Mouse (Mus musculus) thymus, postnatal 25 days (tissue): ENCODE results near the gene Ckb.
"Not testable (repeated sequence)": the region's sequence is repeated elsewhere in the genome, so short reads cannot be mapped to it uniquely, and the experiment has no call there.

Experiments used
- DNase-seq: peaks from one replicate; pipeline ENCODE4 v3.0.0; 2022

The Ckb gene

DNA sequence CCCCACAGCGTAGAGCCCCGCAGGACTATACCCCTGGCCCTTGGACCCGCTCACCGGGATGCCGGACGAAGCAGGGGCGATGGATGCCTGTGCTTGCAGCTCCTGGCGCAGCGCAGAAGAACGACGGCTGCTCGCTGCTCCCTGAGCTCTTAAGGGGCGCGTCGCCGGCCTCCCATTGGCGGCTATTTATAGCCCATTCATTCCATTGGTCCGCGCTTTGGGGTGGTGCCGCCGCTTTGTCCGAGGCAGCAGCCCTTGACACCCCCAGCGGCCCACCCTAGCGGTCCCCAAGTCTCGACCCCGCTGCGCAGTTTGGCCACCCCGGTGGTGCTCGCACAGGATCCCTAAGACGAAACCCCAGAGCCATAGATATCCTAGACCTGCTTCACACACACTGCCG lies at the start of gene Ckb:
Ckb (minus strand) TSS at position 163 of the 400 bp plus-strand sequence.
- DNase-seq: peak; percentile 45

DNA sequence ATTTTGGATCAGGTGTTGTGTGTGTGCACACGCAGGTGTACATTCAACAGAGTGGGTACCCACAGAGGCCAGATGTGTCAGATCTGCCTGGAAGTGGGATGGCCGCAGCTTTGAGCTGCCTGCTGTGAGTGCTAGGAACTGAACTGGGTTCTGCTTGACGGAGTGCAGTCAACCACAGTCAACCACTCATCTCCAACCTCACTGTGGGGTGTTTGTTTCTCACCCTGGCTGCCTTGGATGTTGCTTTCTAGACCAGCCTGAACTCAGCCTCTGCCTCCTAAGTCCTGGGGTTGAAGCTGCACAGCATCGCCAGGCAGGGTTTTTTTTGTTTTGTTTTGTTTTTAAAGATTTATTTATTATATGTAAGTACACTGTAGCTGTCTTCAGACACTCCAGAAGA lies 48.1 kb upstream of the Ckb start:
- DNase-seq: no peak

DNA sequence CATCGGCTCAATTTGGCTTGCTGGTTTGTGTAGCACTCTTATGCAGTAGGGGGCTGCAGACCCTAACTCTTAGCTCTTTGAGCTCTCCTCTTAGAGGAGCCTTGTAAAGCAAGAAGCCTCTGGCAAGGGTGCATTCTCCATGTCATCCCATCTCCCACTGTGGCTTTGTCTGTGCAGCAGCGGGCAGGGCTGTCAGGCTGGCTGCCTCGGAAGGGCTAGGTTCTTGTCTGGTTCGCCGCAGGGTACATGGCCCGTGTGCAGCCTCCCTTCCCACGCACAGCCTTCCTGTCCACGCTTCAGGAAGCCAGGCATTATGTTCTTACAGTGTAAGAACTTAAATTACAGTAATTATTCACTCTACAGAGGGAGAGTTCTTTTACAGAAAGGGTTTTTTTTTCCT lies 46.5 kb upstream of the Ckb start:
- no peak for DNase-seq

DNA sequence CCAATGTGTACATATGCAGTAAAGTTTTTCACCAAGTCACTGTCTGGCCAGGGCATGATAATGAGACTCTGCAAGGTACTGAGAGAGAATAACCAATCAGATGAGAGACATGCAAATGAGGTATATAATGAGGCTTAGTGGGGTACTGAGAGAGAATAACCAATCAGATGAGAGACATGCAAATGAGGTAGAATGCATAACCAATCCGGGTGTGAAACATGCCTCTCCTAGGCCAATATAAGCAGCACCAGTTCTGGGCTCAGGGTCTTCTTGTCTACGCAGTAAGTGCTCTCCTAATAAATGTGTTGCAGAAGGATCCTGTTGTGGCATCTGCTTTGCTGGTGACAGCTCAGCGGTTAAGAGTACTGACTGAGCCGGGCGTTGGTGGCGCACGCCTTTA lies 44.4 kb upstream of the Ckb start:
- no peak for DNase-seq

DNA sequence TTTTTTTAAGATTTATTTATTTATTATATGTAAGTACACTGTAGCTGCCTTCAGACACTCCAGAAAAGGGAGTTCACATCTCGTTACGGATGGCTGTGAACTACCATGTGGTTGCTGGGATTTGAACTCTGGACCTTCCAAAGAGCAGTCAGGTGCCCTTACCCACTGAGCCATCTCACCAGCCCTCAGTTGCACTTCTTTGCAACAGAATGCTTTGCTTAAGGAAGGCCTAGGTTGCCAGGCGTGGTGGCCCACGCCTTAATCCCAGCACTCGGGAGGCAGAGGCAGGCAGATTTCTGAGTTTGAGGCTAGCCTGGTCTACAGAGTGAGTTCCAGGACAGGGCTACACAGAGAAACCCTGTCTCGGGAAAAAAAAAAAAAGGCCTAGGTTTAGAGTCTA lies 41.7 kb upstream of the Ckb start:
- not testable (repeated sequence) for DNase-seq

DNA sequence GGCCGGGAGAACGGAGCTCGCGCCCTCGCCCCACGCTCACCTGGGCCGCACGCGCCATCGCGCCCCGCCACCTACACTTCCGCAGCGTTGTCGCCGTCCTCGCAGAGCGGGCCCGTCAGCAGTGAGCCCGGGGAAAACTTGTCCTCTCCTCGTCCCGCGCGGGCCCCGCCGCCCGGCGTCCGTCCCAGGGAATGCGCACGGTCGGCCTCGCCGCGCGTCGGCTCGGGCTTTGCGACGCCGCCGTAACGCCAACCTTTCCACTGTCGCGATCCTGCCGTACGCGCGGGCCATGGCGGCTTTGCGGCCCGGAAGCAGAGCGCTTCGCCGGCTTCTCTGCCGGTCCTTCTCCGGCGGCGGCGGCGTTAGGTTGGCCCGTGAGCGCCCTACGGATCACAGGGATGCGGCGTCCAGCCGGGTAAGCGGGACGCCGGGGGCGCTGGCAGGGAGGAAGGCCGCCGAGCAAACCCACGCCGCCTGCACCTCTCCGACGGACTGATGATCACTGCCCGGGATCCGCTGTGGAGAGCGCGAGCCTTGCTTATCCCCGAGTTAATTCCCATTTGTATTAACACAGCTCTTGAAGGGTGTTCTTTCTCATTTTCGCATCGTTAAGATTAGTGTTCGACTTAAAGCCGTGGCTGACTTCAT lies 41.0 kb upstream of the Ckb start, which contains the start of the genes Bag5 and Apopt1:
Bag5 (minus strand) TSS at position 254 of the 648 bp plus-strand sequence.
Apopt1 (plus strand) TSS at position 258 of the 648 bp plus-strand sequence.
- peak; percentile 94 for DNase-seq

DNA sequence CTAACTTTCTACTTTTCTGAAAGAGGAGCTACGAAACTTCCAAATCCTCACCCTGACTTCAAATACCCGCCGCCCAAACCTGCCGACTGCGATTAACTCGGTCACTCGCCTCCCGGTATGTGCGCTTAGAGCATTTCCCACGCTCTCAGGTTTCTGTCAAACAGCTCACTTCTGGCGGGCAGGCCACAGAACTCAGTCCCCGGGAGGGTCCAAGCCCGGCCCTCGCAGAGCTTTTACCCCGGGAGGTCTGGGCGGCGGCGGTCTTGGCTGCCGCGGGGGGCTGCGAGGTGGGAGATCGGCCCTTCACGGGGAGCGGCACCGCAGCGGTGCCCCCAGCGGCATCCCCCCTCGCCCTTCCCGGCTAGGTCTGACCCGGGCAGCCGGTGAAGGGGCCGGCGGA lies 40.3 kb upstream of the Ckb start:
- DNase-seq: no peak

DNA sequence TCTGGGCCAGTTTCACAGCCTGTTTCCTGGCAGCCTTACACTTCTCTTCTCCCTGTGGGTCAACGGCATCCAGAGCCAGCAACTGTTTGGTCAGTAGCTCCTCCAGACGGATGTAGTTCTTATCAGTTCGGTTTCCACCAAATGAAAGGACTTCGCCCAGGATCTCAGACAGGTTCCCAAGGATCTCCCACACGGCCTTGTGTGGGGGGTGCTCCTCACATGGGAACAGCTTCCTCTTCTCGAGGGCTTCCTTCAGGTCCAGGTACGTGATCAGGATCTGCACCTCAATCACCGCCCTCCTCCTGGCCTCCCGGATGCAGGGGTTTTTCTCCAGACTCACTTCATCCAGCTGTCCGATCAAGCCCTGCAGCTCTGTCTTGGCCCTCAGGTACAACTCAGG lies 38.0 kb upstream of the Ckb start:
- no peak for DNase-seq

DNA sequence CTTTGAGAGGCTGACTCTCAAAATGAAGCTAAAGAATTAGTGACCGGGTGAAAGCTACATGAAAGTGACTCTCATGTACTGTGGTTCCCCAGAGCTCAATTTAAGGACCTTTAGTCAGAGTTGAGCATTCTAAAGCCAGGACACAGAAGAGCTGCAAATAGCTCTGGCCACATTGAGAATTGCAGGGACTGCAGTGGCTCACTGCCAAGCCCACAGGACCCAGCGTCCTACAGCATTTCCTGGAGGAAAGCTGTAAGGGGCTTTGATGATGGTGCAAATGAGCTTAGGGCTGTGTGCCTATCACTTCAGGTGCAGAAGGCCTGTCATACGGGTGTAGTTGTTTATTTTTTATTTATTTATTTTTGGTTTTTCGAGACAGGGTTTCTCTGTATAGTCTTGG lies 36.0 kb upstream of the Ckb start:
- no peak for DNase-seq

DNA sequence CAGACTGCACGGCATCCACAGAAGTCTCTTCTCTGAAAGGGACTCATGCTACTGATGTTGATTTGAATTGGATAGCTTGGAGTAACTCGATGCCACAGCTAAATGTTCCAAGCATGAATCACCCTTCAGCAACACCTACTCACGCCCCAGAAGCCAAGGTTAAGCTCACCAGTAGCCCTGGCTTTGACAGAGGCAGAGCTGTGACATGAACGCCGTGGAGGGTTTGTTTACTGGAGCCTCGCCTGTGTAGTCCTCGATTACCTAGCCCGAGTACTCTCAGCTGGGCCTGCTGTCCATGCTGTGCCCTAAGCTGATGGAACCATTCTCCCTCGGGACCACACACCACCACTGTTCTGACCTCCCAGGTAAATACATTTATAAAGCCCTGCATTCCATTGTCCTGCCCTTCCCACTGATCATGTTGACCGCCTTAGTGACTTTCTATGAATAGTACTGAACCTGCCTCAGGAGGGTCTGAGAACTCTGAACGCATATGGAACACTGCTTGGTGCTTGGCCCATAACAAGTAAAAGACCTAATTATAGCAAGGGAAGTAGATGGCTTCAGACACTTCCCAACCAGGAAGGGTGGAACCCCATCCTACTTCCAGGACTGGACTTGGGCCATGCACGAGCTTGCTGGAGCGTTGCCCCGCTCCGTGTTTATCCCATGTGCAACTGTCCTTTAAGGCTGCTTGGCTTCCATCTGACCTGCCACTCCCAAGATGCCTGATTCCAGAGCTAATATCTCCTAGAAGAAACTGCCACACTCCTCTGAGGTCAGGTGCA lies 33.2 kb upstream of the Ckb start:
- DNase-seq: no peak

DNA sequence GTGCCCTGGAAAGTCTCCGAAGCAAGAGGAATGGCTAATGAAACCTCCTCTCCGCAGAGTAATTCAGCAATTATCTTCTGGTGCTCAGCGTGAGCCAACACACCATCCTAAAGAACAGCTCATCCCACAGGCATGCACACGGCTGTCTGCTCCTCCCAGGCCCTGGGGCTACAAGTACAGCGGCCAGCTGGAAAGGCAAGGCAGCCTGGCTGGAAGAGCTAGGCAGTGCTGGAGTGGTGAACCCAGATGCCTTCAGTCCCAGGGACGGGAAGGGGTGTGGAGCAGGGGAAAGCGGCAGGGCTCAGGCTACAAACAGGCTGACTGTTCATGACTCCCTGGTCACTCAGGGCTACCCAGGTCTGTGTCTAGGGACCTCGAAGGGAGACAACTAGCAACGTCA lies 32.5 kb upstream of the Ckb start:
- DNase-seq: no peak

DNA sequence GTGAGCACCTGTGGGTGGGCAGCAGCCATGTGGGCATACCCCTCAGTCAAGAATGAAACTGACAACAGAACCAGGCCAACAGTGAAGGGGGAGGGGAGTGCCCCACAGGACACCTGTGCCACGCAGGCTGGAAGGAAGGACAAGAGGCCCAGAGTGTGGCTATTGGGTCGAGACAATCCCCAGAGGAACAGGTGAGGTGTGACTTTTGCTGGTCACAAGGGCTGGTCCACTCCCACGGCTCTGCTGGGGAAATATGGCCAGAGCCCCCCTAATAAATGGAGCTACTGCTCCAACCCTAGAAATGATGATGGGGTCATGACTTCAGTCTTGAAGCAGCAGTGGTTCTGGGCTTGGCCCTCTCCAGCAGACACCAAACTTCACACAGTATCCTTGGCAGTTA lies 31.2 kb upstream of the Ckb start:
- DNase-seq: no peak

DNA sequence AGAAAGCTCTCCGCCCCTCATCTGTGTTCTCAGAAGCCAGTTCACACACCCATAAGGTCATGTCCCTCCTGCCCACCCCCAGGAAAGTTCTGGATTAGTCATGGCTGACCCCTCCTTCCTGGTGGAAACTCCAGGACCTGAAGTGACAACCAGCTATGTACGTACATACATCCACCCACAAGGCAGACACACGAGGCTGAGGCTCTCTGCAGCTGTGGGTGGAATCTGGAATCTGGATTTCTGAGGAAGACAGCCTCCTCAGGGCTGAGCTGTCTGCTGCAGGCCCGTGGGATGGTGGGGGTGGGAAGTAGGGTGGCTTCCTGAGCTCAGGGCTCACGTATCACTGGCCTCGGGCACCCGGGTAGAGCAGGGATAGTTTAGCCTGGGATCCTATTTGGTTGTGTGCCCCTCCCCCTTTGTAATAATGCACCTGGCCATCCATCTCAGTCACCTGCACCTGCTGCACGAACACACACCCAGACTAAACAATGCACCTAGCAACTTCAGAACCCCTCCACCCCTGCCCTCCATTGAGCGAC lies 28.9 kb upstream of the Ckb start:
- DNase-seq: no peak

DNA sequence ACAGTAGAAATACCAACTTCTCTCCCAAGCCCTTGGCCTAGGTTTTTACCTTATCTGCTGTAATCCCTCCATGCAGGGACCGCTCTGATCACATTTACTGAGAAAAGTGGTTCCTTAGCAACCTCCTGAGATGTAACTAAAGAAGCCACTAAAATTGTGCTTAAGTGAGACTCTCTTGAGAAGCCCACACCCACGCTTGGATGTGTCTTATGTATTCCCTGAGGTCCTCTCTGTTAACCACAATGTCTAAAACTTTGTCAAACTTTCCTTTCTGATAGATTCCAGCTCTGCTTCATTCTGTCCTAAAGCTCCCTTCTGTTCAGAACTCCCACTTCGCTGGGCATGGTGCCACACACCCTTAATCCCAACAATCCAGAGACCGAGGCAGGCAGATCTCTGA lies 27.4 kb upstream of the Ckb start:
- no peak for DNase-seq

DNA sequence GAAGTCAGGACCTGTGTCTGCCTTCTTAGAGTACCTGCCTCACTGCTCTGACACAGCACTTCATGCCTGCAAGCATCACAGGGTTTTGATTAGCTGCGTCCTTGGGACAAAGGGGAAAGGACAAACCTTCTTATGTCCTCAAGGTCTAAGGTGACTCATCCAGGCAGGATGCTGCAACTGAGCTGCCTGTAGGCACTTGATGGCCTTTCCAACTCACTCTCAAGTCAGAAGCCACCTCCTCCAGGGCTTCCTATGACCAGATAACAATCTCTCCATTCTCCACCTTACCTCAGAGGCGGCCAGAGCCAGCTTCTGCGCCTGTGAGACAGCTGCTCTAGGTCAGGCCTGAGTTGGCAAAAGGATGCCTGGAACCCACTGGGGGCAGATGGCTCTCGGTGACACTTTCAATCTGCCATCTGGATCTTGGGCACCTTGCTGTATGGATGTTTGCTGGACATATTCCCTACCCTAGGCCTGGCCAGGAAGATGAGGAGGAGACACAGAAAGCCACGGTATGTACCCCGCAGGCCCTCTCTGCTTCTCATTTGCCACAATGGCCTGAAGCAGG lies 26.3 kb upstream of the Ckb start:
- no peak for DNase-seq

DNA sequence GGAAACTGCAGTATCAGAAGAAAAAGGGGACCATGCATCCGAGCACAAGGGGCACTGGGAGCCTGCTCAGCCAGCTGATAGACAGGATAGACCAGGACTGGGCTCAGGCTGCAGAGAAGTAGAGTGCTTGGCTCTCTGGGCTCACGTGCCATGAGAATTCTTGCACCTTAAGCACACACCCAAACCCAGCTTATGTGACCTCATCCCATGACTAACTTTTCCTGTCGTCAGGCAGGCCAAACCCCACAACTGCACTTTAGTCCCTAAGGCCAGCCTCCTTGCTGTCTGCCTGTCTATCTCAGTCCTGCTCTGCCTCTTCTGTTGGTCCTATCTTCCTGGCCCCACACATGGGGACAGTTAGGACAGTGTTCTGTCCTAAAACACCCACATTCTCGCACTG lies 25.6 kb upstream of the Ckb start:
- no peak for DNase-seq

DNA sequence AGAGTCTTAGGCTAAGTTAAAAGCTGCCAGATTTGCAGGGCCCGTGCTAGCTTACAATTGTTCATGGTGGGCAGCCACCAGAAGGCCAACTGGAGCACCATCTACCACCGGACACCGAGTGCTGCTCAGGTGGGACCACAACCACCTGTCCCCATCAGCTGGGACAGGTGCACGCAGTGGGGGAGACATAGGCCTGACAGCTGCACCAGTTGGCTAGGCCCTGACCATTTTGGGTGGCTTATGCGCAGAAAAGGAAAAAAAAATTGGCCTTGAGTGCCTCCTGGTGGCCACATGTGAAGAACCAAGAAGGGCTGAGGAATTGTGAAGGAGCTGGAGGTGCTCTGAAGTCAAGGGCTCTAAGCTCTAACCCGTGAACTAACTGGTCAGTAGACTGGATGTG lies 24.1 kb upstream of the Ckb start:
- peak; percentile 77 for DNase-seq

DNA sequence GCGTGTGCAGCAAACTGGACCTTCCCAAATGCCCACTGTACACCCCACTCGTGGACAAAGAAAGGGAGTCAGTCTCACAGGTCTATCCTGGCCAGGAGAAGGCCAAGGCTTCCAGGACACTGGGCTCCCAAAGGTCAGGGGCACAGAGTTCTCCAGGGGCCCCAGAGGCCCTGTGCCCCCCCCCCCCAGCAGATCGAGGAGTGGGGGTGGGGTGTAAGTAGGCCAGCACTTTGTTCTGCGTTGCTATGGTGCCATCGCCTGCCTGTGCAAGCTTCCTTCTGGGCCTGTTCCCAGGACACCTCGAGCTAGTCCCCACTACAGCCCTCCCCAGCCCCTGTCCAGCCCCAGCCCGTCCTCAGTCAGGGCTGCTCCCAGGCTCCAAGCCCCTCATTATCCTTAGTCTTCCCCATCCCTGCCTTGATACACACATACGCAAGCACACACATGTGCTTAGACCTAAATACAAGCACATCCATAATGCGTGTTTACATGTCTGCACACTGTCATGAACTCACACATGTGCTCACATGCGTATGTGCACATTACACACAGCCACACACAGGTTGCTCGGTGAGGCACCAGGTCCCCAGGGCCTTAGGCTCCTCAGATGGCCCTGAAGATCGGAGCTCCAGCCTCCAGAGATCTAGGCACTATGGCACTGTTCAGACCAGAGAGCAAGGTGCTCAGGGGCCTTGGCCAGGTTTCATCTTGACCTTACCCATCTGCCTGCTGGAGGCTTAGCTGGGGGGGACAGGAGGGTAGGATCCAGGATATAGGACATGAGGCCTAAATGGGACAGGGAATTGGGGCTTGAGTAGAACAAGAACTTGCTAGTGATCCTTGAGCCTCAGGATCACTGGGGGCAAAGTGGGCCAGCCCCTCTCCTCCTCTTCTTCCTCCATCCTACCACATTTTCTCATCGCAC lies 23.0 kb upstream of the Ckb start:
- DNase-seq: no peak

DNA sequence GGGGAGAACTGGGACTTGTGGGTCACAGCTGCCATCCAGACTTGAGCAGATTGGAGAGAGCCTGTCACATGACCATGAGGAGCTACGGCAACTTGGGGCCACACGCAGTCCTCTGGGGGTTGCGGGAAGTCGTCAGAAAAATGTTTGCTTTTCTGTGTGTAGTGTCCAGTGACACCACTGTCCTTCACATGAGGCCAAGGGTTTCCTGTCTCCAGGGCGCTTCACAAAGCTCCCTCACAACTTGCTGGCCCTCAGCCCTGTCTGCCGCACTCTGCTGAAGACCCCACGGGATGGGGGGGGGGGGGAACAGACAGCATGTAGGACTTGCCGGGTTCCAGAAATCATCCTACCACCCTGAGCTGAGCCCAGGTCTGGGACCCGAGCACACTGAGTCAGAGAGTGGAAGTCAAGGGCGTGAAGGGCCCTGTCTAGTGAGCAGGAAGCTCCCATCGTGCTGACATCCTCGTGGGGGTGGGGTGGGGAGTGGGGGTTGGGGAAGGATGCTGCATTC lies 22.2 kb upstream of the Ckb start:
- no peak for DNase-seq

DNA sequence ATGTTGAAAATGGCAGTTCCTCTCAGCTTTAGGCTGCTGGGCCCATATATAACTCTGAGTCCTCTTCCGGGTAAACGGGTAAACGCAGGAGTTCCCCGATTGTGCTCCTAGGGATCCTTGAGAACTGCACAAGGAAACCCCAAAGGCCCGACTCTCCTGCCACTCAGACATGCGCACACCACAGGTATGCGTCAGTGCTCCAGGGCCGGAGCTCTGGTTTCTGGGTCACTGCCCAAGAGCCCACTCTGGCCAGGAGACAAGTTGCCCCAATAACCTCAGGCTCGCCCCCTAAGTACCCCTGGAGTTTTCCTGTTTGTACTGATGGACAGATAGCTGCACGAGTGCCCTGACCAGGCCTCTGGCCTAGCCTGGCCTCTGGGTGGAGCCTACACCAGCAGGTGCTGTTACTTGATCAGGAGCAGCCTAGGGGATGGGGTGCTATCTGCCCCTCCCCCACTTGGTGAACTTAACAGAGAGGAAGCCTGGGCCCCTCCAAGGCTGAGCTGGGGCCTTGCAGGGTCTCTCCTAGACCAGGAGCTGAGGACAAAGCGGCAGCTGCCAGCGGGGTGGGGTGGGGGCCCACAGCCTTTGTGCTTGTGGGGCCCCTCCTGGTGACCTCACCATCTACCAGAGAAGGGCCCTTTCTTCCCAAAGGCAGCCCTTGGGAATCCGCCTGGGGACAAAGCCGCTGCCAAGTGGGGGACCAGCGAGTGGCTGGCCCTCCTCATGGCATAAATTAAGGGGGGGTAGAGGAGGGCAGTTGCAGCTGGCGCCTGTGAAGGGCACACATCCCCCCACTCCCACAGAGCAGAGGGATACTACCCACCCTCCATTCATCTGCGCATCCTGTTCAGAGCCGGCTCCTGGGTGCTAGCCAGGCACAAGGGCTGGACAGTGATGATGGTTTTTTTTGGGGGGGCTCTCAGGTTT lies 21.5 kb upstream of the Ckb start:
- DNase-seq: no peak

DNA sequence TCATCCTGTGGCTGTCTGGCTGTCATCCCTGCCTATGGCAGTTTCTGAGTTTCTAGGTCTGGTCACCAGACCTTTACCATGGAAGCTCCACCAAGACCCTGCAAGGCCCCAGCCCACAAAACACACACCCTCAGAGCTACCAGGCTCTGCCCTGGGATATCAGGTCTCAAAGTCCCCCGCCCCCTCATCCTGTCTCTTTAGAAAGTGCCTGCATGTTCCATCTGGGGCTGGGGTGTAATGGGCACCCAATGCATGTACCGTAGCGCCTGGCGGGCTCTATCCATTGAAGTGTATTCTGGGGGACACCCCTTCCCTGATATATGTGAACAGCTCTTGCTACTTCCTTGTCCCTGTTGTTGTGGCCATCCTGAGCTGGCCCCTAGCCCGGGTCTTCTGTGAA lies 20.8 kb upstream of the Ckb start:
- DNase-seq: no peak
